Mouse (Mus musculus): ENCODE data around the gene Mgarp.

DNA sequence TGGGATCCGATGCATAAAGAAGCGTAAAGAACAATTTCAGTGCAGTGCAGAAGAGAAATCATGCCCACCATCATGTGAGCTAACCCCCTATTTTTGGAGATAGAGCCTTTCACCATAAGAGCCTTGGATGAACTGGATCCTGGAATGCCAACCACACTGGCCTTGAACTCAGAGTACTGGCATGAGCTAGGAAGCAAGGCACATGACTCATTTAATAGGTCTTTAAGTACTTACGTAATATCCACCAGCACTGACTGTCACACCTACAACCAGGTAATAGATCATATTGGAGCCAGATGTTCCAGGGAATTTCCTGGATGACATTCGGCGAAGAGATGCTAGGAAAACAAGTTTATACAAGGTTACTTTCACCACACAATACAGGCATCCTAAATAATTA, 4.9 kb downstream of the Mgarp start:
- TF ChIP-seq CTCF (IDR thresholded peaks at IDR 0.05; ENCODE audit: low read depth) (no peak), EP300 (IDR thresholded peaks at IDR 0.05; ENCODE audit: low read depth) (no peak)

Data from liver, postnatal 0 days (tissue).